Mouse (Mus musculus): Measurements from ENCODE around the gene Hoxa2. TPM values are rescaled to one million over a fixed set of nuclear protein-coding genes. Genes with fewer than 3 reads are reported as not detected.

Hoxa2 gene
- polyA plus RNA-seq, 1 experiment = 1.0 TPM

DNA sequence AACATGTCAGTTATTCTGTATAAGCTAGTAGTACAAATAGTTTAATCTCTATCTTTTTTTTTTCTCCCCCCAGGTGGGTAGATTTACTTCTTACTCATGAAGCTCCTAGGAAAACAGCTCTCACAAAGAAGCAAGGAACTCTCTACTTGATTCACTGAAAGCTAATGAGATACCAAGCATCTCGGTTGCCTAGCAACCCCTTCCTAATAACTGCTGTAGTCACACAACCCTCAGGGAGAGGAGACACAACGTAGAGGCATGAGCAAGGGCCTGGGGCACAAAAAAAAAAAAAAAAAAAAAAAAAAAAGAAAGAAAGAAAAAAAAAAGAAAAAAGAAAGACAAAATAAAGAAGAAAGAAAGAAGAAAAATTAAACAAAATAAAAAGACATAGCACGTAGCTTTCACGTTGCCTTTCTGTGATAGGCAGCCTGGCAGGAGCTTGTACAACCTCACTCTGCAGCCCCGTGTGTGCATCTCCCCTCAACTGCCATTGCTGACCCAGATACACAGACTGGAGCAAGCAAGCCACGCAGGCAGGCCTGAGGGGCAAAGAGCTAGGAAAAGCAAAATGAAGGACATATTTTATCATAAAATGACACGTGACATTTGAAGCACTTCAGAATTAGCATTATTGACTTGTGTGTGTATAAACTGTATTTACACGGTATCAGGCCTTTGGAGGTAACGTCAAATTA is 26.6 kb downstream of the Hoxa2 start:
- Histone ChIP-seq H3K27me3 (ENCODE audit: control insufficient read depth, insufficient read depth, low read length) (no peaks in the 10 kb centered on the region), H3K36me3 (ENCODE audit: control insufficient read depth, insufficient read depth, low read length) (no peaks in the 10 kb centered on the region), H3K27ac (ENCODE audit: insufficient read depth, low read depth, low read length) (no peak overlapping the region), H3K4me3 (ENCODE audit: low read depth, low read length) (no peak overlapping the region), H3K4me1 (ENCODE audit: control insufficient read depth, insufficient read depth, insufficient read length, low read length) (peaks cover 2% of the 10 kb centered on the region; the same call in 1 of the 2 replicates)
- TF ChIP-seq CTCF (IDR thresholded peaks at IDR 0.05; ENCODE audit: extremely low read depth, insufficient read length, insufficient replicate concordance, low read depth, low read length) (no peak), POLR2A (IDR thresholded peaks at IDR 0.05; ENCODE audit: low read depth, low read length) (no peak)
- WGBS = 71% methylated on average over 9 of the region's 9 CpGs

DNA sequence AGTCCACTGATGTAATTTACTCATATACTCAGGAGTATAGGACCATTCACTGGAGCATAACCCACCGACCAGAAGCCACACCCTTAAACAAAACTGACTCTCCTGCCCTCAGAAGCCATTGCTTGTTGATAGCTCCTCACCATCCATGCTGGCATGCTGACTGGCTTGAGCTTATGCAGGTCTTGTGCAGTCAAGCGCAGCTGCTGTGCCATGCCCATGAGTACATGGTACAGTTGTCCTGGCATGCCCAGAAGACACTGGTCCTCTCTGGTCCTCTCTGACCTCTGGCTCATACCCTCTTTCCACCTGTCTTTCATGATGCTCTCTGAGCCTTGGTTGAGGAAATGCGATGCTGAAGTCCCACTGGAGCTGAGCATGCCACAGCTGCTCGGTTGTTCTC is 41.0 kb downstream of the Hoxa2 start:
- Histone ChIP-seq H3K27me3 (ENCODE audit: control insufficient read depth, insufficient read depth, low read length) (no peaks in the 10 kb centered on the region), H3K27ac (ENCODE audit: insufficient read depth, low read depth, low read length) (no peak overlapping the region), H3K4me1 (ENCODE audit: control insufficient read depth, insufficient read depth, insufficient read length, low read length) (no peaks in the 10 kb centered on the region), H3K36me3 (ENCODE audit: control insufficient read depth, insufficient read depth, low read length) (no peaks in the 10 kb centered on the region), H3K4me3 (ENCODE audit: low read depth, low read length) (no peak overlapping the region)
- 67% methylated on average over 4 of the region's 4 CpGs for WGBS
- TF ChIP-seq CTCF (IDR thresholded peaks at IDR 0.05; ENCODE audit: extremely low read depth, insufficient read length, insufficient replicate concordance, low read depth, low read length) (no peak), POLR2A (IDR thresholded peaks at IDR 0.05; ENCODE audit: low read depth, low read length) (no peak)

DNA sequence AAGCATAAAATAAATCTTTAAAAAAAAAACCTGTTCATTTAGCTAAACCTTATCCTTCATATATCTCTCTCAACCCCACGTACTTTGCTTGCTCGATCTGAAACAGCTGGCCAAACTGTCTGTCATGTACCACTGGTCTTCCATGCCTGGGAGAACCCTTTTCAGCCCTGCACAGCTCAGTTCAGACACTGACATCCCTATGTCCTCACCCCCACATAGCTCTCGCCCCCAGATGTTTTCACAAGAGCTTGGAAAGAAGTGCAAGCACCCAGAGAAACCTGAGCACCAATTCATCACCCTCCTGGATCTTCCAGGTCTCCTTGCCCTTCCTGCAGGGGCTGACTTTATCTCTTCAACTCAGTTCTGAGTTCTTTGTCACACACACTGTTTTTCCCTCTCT is 43.5 kb downstream of the Hoxa2 start:
- TF ChIP-seq CTCF (IDR thresholded peaks at IDR 0.05; ENCODE audit: extremely low read depth, insufficient read length, insufficient replicate concordance, low read depth, low read length) (no peak), POLR2A (IDR thresholded peaks at IDR 0.05; ENCODE audit: low read depth, low read length) (no peak)
- Histone ChIP-seq H3K27me3 (ENCODE audit: control insufficient read depth, insufficient read depth, low read length) (no peaks in the 10 kb centered on the region), H3K4me3 (ENCODE audit: low read depth, low read length) (no peak overlapping the region), H3K36me3 (ENCODE audit: control insufficient read depth, insufficient read depth, low read length) (no peaks in the 10 kb centered on the region), H3K4me1 (ENCODE audit: control insufficient read depth, insufficient read depth, insufficient read length, low read length) (peaks cover 5% of the 10 kb centered on the region), H3K27ac (ENCODE audit: insufficient read depth, low read depth, low read length) (no peak overlapping the region)
- whole genome bisulfite sequencing = 70% methylated on average over 3 of the region's 3 CpGs

DNA sequence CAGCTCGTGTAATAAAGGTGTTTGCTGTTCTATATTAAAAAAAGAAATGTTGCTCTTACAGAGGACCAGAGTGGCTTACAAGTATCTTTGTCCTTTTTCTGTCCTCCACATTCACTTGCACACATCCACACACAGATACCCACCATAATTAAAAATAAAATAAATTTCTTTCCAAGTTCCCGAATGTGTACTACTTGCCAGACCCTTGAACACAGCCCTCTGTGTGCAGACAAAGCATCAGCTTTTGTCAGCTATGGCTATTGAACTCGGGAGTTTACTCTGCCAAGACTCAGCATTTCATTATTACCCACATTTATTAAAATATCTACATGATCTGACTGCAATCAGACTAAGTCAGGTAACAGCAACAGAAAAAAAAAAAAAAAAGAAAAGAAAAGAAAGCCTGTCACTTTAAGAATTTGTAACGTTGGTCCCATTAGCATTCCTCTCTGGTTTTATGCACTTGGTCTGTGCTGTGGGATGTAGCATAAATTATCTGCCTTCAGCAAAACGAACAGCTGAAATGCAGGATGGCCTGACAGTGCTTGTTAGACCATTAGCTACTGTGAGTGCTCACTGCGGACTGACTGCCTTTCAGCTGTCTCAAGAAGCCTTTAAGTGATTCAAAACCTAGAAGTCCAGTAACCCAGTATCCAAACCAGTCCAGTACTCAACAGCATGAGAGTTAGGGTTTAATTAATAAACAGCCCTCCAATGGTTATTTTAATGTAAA is 45.6 kb downstream of the Hoxa2 start:
- no peaks in the 10 kb centered on the region; the same call in 1 of the 2 replicates for H3K27me3 ChIP-seq (ENCODE audit: control insufficient read depth, insufficient read depth, low read length)
- 28% methylated on average over 6 of the region's 6 CpGs for WGBS
- H3K4me1 ChIP-seq (ENCODE audit: control insufficient read depth, insufficient read depth, insufficient read length, low read length) = peaks cover 5% of the 10 kb centered on the region
- H3K4me3 ChIP-seq (ENCODE audit: low read depth, low read length) = no peak overlapping the region
- TF ChIP-seq POLR2A (IDR thresholded peaks at IDR 0.05; ENCODE audit: low read depth, low read length) (no peak), CTCF (IDR thresholded peaks at IDR 0.05; ENCODE audit: extremely low read depth, insufficient read length, insufficient replicate concordance, low read depth, low read length) (no peak)
- no peak overlapping the region for H3K27ac ChIP-seq (ENCODE audit: insufficient read depth, low read depth, low read length)
- H3K36me3 ChIP-seq (ENCODE audit: control insufficient read depth, insufficient read depth, low read length) = no peaks in the 10 kb centered on the region

DNA sequence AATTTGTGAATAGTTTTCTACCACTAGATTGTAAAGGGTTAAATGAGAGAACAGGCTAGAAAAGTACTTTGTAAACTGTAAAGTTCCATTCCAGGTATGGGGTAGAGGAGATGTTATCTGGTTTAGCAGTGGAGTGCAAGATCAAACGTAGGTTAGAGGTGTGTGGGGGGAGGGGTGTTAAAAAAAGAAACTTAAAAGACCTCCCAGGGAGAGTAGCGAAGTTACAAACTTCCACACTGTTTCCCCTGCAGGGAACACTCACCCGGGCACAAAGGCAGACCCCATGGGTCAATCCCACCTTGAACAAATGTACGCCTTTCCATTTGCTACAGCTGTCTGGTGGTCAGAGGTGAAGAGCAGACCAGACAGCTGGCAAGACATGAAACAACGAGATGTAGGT is 48.7 kb downstream of the Hoxa2 start:
- Histone ChIP-seq H3K36me3 (ENCODE audit: control insufficient read depth, insufficient read depth, low read length) (no peaks in the 10 kb centered on the region), H3K4me1 (ENCODE audit: control insufficient read depth, insufficient read depth, insufficient read length, low read length) (peaks cover 7% of the 10 kb centered on the region), H3K4me3 (ENCODE audit: low read depth, low read length) (no peak overlapping the region), H3K27me3 (ENCODE audit: control insufficient read depth, insufficient read depth, low read length) (peaks cover 3% of the 10 kb centered on the region; the same call in 1 of the 2 replicates), H3K27ac (ENCODE audit: insufficient read depth, low read depth, low read length) (no peak overlapping the region)
- TF ChIP-seq POLR2A (IDR thresholded peaks at IDR 0.05; ENCODE audit: low read depth, low read length) (no peak), CTCF (IDR thresholded peaks at IDR 0.05; ENCODE audit: extremely low read depth, insufficient read length, insufficient replicate concordance, low read depth, low read length) (no peak)
- 47% methylated on average over 5 of the region's 5 CpGs for WGBS

Other genes starting within 250 kb of the Hoxa2 start
- 2.7 and 6.5 TPM in 2 replicates for gene Skap2, start 152.3 kb downstream of the Hoxa2 start, polyA plus RNA-seq (2012; rRNA removed)
- 0.11 and 0.28 TPM in 2 replicates for gene Hoxa1, start 6.5 kb downstream of the Hoxa2 start, polyA plus RNA-seq (2012; rRNA removed)
- gene 5730596B20Rik, start 12.7 kb upstream of the Hoxa2 start, polyA plus RNA-seq (2012; rRNA removed) = 0.10 TPM in 1 of 2 replicates, not detected in the other
- gene Hoxa4, start 26.9 kb upstream of the Hoxa2 start, polyA plus RNA-seq (2012; rRNA removed) = 2.3 and 2.4 TPM in 2 replicates
- gene Hoxa5, start 39.8 kb upstream of the Hoxa2 start, polyA plus RNA-seq (2012; rRNA removed) = 3.5 and 4.7 TPM in 2 replicates
- 0.15 and 0.52 TPM in 2 replicates for gene Hoxa6, start 43.9 kb upstream of the Hoxa2 start, polyA plus RNA-seq (2012; rRNA removed)
- 3.5 and 5.0 TPM in 2 replicates for gene Hoxa3, start 48.5 kb upstream of the Hoxa2 start, polyA plus RNA-seq (2012; rRNA removed)
- gene Gm28308, start 48.5 kb upstream of the Hoxa2 start, polyA plus RNA-seq (2012; rRNA removed) = 0.58 TPM in 1 of 2 replicates, not detected in the other
- gene Hoxa7, start 57.0 kb upstream of the Hoxa2 start, polyA plus RNA-seq (2012; rRNA removed) = 0.04 and 2.5 TPM in 2 replicates
- not detected in 2 replicates for gene Hoxa9, start 66.3 kb upstream of the Hoxa2 start, polyA plus RNA-seq (2012; rRNA removed)
- 0.06 TPM in 1 of 2 replicates, not detected in the other for gene Hoxa10, start 76.0 kb upstream of the Hoxa2 start, polyA plus RNA-seq (2012; rRNA removed)
- gene Hoxa11, start 81.0 kb upstream of the Hoxa2 start, polyA plus RNA-seq (2012; rRNA removed) = 0.04 TPM in 1 of 2 replicates, not detected in the other
- not detected in 2 replicates for gene Hoxa13, start 96.0 kb upstream of the Hoxa2 start, polyA plus RNA-seq (2012; rRNA removed)
- not detected in 2 replicates for gene Evx1, start 148.7 kb upstream of the Hoxa2 start, polyA plus RNA-seq (2012; rRNA removed)

All from small intestine, adult 2 months (tissue).